Mouse (Mus musculus): Measurements from ENCODE around the gene Akap6.

GRCm38 (mm10) chr12:52847020-52847419 lies 147.8 kb downstream of the Akap6 start:
- no peak for TF ChIP-seq CTCF (conservative IDR thresholded peaks at IDR 0.05; ENCODE audit: low read length)
- TF ChIP-seq POU5F1 (IDR thresholded peaks at IDR 0.05; ENCODE audit: borderline replicate concordance, low read length), result no peak
- TF ChIP-seq NANOG (IDR thresholded peaks at IDR 0.05; ENCODE audit: borderline replicate concordance, low read length), result no peak

Data from E14TG2a.4 (cell line).